Mouse (Mus musculus) C2C12 (cell line): ENCODE measurements around the gene Pidd1. TPM values are rescaled to one million over a fixed set of nuclear protein-coding genes. Genes with fewer than 3 reads are reported as not detected.

Experiments used
- H3K27me3 ChIP-seq: one replicate; pipeline ENCODE4 v1.6.1; 2011; ENCODE audit not compliant: control insufficient read depth, insufficient read depth, insufficient read length
- H3K36me3 ChIP-seq: one replicate; pipeline ENCODE4 v1.6.1; 2011; ENCODE audit not compliant: control insufficient read depth, insufficient read depth
- H3K4me3 ChIP-seq: one replicate; pipeline ENCODE4 v1.5.1; 2011; ENCODE audit warnings: mild to moderate bottlenecking, control low read depth; ENCODE audit not compliant: poor library complexity, insufficient read depth, severe bottlenecking
- H3K79me2 ChIP-seq: one replicate; pipeline ENCODE4 v1.6.1; 2011; ENCODE audit not compliant: control insufficient read depth, insufficient read depth
- H3K79me3 ChIP-seq: one replicate; pipeline ENCODE4 v1.6.1; 2011; ENCODE audit warnings: low read depth, control low read depth
- H3ac ChIP-seq: one replicate; pipeline ENCODE3; 2011; ENCODE audit warnings: low read depth; ENCODE audit not compliant: control insufficient read depth, insufficient read length
- CEBPB ChIP-seq: IDR thresholded peaks from one replicate; pipeline ENCODE4 v1.6.1; 2011; ENCODE audit warnings: low read depth, mild to moderate bottlenecking, control low read depth, moderate library complexity
- CTCF ChIP-seq: IDR thresholded peaks from one replicate; pipeline ENCODE4 v1.5.1; 2011; ENCODE audit not compliant: control insufficient read depth, insufficient read depth, insufficient read length
- FOSL1 ChIP-seq: IDR thresholded peaks from one replicate; pipeline ENCODE4 v1.8.0; 2011; ENCODE audit warnings: mild to moderate bottlenecking, low read length; ENCODE audit not compliant: poor library complexity, insufficient read depth, severe bottlenecking
- MAX ChIP-seq: IDR thresholded peaks from one replicate; pipeline ENCODE4 v1.6.1; 2011; ENCODE audit warnings: mild to moderate bottlenecking, control low read depth
- MYOD1 ChIP-seq: IDR thresholded peaks from one replicate; pipeline ENCODE4 v1.6.1; 2011; ENCODE audit warnings: low read depth; ENCODE audit not compliant: control insufficient read depth, insufficient read length
- MYOG ChIP-seq: IDR thresholded peaks from one replicate; pipeline ENCODE4 v1.6.1; 2011; ENCODE audit not compliant: control insufficient read depth, insufficient read length; ENCODE audit errors: extremely low read depth
- USF1 ChIP-seq: IDR thresholded peaks from one replicate; pipeline ENCODE4 v1.6.1; 2011; ENCODE audit warnings: low read depth, mild to moderate bottlenecking, control low read depth, moderate library complexity
- polyA plus RNA-seq: library from polyadenylated mRNA; unstranded; fragments of >200 nt; fragmentation: generic; extraction: Trizol; gene quantifications from one replicate; pipeline ENCODE4 v1.2.1, GENCODE M21; 2012; ENCODE audit warnings: missing spikeins

Gene Pidd1
- polyA plus RNA-seq, 1 experiment: 9.5 TPM

DNA sequence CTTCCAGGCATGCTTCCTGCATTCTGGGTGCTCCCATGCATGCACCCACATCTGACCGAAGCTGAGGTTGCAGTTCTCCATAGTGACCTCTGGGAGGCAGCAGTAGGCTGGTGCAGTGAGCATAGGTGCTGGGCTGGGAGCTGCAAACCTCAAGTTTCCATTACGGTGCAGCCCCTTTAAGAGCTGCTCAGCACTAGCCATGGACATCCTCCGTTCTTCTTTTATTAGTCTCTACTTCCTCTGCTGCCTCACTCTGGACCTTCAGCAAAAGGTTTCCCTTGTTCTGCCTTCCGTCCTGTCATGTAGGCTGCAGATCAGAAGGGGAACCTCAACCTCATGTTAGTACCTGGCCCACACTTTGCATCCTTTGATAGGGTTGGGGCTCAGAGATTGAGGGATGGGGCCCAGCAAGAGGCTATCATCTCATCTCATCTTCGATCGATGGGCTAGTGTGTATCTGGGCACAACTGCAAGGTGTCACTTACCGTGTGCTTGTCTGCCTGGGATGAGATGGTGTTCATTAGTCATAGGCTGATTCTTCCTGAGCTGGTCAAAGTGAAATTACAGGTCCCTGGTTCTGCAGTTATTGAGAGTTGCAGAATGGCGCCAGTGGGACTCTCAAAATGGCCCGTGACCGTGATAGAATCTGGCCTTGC, 37.1 kb upstream of the Pidd1 start:
- Histone ChIP-seq H3K4me3 (no peak overlapping the region), H3K79me3 (peaks cover 64% of the 10 kb centered on the region), H3K27me3 (no peaks in the 10 kb centered on the region), H3K79me2 (peaks cover 91% of the 10 kb centered on the region), H3ac (no peak overlapping the region), H3K36me3 (peaks cover 14% of the 10 kb centered on the region)
- peak; percentile 87 for TF ChIP-seq CTCF
- TF ChIP-seq FOSL1: no peak

DNA sequence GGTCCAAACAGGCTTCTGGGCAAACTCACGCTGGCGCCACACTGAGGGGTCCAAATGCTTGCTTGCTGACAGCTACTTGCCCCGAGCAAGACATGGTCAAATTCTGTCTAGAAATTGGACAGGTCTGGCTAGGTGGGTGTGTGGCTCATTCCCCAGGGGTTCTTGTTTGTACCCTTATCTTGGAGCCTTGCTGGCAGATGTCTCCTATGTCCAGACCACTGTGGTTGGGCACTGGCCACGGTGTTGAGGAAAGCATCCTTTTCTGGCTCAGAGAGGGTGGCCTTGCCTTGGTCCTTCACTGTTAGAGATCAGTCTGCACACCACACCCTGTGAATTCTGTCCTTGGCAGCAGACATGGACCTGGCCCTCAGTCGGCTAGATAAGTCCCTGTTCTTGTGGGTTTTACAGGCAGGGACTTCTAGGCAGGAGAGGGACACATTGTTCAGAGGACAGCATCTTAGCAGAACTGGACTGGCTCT, 34.5 kb upstream of the Pidd1 start:
- no peak overlapping the region for H3K4me3 ChIP-seq
- TF ChIP-seq CEBPB (no peak), MYOD1 (no peak), FOSL1 (no peak), CTCF (no peak), MAX (no peak), MYOG (no peak), USF1 (no peak)
- H3K27me3 ChIP-seq: no peaks in the 10 kb centered on the region
- no peak overlapping the region for H3ac ChIP-seq
- H3K36me3 ChIP-seq: no peaks in the 10 kb centered on the region
- H3K79me3 ChIP-seq: peaks cover 69% of the 10 kb centered on the region
- peaks cover 98% of the 10 kb centered on the region for H3K79me2 ChIP-seq

DNA sequence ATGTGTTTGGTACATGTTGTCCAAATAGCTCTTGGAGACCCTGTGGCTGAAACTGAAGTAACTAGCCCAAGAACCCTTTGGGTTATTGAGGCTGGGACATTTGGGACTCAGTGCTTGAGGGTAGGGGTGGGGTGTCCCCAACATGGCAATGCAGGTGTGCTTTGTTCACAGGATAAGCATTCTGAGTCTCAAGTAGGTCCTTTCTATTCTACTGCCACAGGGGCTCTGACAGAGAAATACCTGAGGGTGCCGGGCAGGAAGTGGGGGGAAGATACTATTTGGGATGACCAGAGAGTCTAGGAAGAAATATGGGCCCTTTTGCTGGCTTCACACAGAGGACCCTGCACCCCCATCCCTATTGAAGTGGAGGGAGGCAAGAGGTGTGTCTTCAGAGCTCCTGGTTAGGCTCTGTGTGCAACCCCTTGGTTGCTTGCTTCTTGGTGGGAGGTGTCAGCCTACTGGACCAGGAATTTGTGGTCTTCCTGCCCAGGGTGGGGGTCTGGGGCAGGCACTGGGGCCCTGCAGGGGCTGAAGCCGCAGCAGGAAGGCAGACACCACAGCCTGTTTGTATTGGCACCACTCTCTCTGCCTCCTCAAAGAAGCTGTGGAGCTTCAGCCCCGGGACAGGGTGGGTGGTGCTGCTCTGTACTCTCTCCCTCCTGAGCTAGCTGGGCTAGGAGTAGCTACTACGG, 33.9 kb upstream of the Pidd1 start:
- Histone ChIP-seq H3K79me3 (peaks cover 67% of the 10 kb centered on the region), H3K27me3 (no peaks in the 10 kb centered on the region), H3K4me3 (no peak overlapping the region), H3ac (peak overlapping the region; percentile 70), H3K79me2 (peaks cover 98% of the 10 kb centered on the region), H3K36me3 (peaks cover 3% of the 10 kb centered on the region)
- TF ChIP-seq FOSL1: no peak
- TF ChIP-seq MYOD1: no peak
- no peak for TF ChIP-seq MYOG
- TF ChIP-seq CTCF: no peak
- TF ChIP-seq MAX: no peak
- no peak for TF ChIP-seq USF1
- TF ChIP-seq CEBPB: no peak

DNA sequence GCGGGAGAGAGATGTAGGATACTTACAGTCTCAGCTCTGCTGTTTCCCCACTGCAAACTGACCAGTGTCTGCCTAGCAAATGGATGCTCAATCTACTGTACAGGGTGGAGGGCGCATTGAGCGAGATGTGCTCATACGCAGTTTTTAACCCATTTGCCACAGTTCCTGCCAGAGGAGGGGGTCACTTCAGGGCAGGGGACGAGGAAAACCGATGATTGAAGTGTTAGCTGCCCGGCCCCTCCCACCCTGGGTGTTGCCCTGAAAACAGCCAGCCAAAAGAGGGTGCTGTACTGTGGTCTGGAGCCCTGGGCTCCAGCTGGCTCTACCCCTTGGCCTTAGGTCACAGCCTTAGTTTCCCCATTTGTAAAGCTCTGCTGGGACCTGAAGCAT, 33.2 kb upstream of the Pidd1 start:
- Histone ChIP-seq H3K79me2 (peaks cover 97% of the 10 kb centered on the region), H3ac (peak overlapping the region; percentile 70), H3K4me3 (peak overlapping the region; percentile 76), H3K79me3 (peaks cover 65% of the 10 kb centered on the region), H3K36me3 (peaks cover 10% of the 10 kb centered on the region), H3K27me3 (no peaks in the 10 kb centered on the region)
- TF ChIP-seq USF1 (no peak), FOSL1 (no peak), MYOD1 (no peak), MAX (no peak), CEBPB (no peak), CTCF (no peak), MYOG (no peak)

DNA sequence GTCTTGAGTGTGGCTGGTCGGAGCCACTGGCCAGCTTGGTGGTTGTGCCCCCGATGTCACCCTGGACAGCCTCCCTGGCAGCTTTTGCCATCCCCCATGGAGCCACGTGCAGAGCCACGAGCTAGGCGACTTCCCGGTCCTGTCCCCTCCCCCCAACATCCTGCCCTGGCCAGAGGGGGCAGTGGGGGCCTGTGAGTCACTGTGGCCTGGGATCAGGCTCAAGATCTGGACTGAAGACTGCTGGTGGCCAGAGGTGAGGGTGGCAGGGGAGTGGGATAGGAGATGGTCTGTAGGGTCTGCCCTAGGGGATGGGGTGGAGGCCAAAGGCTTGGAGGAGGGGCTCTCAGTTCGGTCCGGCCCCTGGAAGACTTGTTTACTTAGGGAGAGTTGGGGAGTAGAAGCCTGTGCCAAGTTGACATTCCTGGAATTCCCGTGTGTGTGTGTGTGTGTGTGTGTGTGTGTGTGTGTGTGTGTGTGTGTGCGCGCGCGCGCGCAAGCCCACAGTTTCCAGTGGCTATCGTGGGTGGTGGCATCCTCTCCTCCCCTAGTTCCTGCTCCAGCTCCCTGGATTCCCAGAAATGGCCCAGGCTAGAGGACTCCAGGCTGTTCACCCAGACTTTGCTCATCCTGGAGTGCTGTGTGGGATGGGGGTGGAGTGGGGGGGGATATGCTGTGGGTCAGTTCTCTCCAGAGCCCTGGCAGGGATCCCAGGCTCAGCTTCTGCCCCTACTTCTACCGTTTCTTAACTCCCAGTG, 32.6 kb upstream of the Pidd1 start:
- H3K27me3 ChIP-seq: no peaks in the 10 kb centered on the region
- peaks cover 15% of the 10 kb centered on the region for H3K36me3 ChIP-seq
- H3K79me2 ChIP-seq: peaks cover 94% of the 10 kb centered on the region
- H3K79me3 ChIP-seq: peaks cover 61% of the 10 kb centered on the region
- peak overlapping the region; percentile 76 for H3K4me3 ChIP-seq
- peak; percentile 95 for TF ChIP-seq MAX
- no peak for TF ChIP-seq CTCF
- TF ChIP-seq USF1: peak; percentile 62
- peak overlapping the region; percentile 75 for H3ac ChIP-seq

DNA sequence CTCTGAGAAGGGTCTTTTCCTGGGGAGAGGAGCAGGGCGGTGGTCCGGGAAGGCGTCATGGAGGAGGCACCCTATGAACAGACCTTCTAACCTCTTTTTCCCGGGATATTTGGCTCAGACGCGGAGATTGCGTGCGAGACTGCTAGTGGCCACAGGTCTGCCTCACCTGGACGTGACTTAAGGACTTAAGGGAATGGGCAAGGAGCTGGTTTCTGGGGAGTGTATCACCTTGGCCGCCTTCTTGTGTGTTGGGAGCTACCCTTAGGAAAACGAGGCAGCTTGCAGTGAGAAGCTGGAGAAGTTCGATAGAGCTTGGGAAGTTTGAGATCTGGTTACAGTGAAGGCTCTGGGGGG, 32.0 kb upstream of the Pidd1 start:
- Histone ChIP-seq H3K79me3 (peaks cover 60% of the 10 kb centered on the region), H3K79me2 (peaks cover 94% of the 10 kb centered on the region), H3K27me3 (no peaks in the 10 kb centered on the region), H3K36me3 (peaks cover 21% of the 10 kb centered on the region), H3K4me3 (peak overlapping the region; percentile 76), H3ac (peak overlapping the region; percentile 75)
- TF ChIP-seq MAX (no peak), USF1 (no peak), CTCF (no peak), FOSL1 (no peak), MYOD1 (no peak), MYOG (no peak), CEBPB (no peak)
